Mouse (Mus musculus) urinary bladder, postnatal 4 days (tissue): Measurements from ENCODE around the gene Cldn16.
"Not testable (repeated sequence)": the region's sequence is repeated elsewhere in the genome, so short reads cannot be mapped to it uniquely, and the experiment has no call there.

ENCODE experiments used
- DNase-seq, 2 experiments: peaks; one replicate each; pipeline ENCODE4 v3.0.0; 2021 to 2022; ENCODE audit warnings: low spot score in 2 of 2

Gene Cldn16

DNA sequence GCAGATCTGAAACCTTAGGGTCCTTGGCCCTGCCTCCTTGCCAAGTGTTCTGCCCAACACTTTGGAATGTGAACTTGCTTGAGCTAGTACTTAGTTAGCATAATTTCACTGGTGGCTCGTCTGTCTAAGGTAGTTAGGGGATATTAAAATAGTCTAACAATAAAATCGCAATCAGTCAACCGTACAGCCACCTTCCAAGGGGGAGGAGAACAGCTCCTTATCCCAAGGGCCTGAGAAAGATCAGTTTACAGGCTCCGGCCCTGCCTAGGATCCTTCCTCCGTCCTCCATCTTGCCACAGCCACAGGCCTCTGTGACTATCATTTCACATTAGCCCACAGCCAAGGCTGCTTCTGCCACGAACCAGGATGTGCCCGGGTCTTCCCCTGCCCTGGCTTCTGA, at the start of gene Cldn16:
Gene Cldn16, plus strand, starts transcription at position 301 of the 400 bp plus-strand sequence.
- DNase-seq = no peak

- no peak for DNase-seq
These were observed 44.3 kb upstream of the Cldn16 start for GRCm38 (mm10) chr16:26418616-26419015.

- no peak for DNase-seq
These were observed 40.9 kb upstream of the Cldn16 start for GRCm38 (mm10) chr16:26422078-26422477.

DNA sequence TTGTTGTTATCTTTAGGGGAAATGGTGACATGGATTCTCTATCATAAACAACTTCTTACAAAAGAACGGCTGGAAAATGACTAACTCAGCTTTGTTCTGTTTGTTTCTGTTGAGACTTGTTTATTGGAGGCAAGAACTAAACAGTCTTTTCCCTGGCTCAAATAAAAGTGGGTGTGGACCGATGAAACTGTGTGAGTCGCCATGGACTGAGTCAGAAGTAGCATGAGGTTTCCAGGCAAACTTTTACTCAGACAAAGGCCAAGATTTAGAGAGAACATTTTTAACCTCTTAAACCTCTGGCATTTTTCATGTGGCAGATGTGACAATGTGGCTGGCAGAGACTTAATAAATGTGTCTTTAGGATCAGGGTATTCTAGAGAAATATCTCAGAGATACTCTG, 32.7 kb upstream of the Cldn16 start:
- DNase-seq = no peak

DNA sequence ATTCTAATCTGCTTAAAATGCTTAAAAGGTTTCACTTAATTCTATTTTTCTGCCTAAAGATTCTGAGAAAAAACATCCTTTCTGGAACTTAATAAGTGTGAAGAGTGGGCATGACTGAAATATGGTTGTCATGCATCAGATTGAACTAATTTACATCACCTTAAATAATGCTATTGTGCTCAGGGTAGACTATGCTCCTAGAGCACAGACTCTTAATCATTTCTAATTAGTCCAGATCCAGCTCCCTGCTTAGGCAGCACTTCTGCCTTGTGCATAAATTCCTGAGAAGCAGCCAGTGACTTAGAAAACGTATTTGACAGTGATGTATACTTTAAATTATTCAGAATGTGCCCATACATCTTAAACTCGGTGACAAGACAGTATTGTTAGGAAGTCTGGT, 29.4 kb upstream of the Cldn16 start:
- no peak for DNase-seq

DNA sequence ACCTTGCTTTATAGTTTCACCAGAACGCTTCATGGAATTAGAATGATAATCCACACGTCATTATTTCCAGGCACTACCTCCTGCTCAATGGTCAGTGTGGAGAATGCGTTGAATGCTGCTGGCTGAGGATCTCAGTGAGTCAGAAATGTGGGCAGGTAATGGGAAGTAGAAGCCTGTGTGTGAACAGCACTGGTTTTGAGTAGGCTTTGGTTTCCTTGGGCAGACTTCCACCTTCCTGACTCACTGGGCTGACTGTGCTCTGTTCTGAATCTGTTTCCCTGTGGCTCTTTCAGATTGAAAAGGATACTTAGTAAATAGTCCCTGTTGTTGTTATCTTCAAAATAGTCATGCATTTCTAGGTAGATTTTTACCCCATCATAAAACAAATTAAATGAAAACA, 22.9 kb upstream of the Cldn16 start:
- no peak for DNase-seq

DNA sequence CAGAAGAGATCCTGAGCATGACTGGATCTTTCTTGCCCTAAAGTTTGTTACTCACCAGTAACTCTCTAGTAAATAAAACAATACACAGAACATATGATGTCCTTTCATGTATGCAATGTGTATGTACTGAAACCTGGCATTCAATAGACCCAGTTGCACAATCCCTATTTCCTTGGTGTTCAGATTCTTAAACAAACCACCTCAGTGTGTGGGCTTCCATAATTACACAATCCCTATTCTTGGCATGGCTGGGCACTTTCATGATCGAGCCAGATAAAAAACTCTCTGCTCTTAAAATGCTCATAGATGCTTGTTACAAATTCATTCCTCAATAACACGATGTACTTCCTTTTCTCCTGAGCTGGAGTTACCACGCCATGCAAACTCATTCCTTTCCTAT, 21.8 kb upstream of the Cldn16 start:
- no peak for DNase-seq

DNA sequence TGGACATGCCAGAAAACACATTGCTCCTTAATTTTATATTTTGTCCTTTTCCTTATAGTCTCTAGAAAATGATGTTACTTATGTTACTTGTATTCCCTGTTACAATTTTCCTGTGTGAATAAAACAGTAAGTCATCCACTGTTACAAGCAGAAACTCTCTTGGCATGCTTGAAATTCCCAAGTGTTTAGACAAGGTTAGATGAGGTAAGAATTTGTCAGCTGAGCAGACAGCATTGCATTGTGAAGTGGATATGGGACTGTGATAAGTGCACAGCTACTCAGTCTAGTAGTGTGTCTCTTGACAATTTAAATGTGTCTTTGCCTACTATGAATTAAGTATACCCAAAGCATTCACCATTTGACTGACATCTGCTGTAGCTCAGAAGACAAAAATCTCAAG, 18.1 kb upstream of the Cldn16 start:
- DNase-seq = no peak

DNA sequence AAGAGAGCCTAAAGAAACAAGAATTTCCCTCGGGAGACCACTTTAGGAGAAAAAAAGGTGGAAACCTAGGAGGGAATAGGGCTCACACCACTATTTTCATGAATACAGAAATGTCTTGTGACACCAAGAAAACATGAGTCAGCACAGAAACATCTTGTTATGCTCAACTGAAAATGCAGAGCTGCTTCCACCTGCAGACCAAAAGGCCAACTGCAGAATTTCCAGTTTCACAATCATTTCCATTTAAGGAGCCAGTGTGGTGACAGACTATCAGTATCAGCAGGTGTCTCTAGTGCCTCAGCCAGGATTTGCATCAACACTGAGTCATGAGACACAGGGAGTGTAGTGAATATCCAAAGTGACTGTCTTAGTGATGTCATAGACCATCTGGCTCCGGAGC, 15.3 kb upstream of the Cldn16 start:
- DNase-seq = no peak

- DNase-seq = no peak
These were observed 8.8 kb upstream of the Cldn16 start for GRCm38 (mm10) chr16:26454163-26454562.

- DNase-seq = no peak
These were observed 6.8 kb upstream of the Cldn16 start for GRCm38 (mm10) chr16:26456182-26456581.

DNA sequence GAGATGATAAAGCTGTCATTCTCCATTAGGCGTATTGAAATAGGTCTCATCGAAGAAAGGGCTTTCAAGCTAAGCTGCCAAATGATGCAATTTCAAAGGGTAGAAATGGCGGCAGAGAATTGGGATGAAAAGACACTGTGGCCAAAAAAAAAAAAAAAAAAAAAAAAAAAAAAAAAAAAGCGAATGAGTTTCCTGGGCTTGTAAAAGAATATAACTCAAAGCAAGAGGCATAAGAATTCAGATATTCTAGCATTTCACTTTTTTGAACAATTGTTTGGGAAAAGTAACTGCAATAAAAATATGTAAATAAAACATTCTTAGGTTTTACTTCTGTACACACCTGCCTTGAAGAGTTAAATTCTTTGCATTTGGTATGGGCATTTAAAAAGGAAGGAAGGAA, 3.6 kb downstream of the Cldn16 start:
- DNase-seq = no peak

GRCm38 (mm10) chr16:26471254-26471653, 8.3 kb downstream of the Cldn16 start:
- no peak for DNase-seq

- no peak for DNase-seq
These were observed 32.8 kb downstream of the Cldn16 start for GRCm38 (mm10) chr16:26495721-26496120.

DNA sequence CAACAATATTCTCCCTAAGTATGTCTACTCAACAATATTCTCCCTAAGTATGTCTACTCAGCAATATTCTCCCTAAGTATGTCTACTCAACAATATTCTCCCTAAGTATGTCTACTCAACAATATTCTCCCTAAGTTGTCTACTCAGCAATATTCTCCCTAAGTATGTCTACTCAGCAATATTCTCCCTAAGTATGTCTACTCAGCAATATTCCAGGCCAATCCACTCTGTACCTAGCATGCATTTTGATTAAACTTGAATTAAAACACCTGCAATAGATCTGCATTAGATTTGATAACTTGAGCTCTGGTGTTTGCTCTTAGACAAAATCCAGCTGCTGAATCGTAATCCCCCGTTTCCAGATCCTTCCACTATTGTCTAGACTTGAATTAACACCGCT, 36.8 kb downstream of the Cldn16 start:
- not testable (repeated sequence) for DNase-seq

DNA sequence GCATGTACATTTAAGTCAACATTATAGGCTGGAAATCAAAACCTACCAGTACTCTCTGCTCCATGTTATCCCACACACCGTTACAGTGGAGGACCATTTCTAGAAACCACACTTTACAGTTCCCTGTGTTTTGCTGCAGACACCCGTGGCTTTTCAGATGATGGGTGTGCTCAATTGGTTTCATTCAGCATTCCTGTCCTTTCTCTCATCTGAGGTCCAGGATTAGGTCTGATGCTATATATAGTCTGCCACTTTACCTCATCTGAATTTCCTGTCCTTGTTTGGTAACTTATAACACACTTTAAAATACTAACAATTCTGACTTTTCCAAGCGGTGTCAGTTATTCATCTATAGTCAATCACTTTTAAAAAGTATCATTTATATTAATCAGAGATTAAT, 37.8 kb downstream of the Cldn16 start:
- DNase-seq = no peak

DNA sequence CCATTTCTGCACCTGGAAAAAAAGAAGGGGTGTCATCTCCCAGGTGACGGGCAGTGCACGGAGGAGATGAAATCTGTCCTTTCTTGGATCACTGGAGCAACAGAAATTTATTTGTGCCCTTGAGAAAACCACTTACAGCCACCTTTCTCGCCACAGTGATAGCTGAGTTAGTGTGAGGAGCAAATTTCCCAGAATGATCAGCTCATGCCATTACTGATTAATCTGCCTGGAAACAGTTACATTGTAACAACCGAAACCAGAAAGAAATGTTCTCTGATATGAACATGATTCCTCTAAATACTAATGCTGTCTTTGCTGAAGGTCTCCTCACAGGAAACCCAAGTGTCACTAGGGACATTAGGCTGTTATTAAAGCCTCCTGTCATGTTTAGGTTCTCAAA, 42.0 kb downstream of the Cldn16 start:
- no peak for DNase-seq

DNA sequence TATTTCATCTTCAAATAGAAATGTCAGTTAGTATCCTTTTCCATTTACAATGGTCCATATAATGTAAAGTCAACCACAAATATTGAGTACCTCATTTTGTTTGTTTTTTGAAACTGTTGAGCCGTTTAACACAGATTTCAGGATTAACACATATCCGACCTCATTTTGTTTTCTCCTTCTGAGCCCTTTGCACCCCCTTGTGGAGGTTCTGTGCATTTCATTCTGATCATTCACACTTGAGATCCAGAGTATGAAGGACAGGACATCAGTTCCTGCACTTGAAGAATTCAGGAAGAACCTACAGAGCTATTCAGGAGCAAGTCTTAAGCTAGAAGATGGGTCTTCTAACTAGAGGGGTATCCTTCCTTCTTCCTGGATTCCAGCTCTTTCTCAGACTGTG, 56.7 kb downstream of the Cldn16 start:
- DNase-seq = no peak

DNA sequence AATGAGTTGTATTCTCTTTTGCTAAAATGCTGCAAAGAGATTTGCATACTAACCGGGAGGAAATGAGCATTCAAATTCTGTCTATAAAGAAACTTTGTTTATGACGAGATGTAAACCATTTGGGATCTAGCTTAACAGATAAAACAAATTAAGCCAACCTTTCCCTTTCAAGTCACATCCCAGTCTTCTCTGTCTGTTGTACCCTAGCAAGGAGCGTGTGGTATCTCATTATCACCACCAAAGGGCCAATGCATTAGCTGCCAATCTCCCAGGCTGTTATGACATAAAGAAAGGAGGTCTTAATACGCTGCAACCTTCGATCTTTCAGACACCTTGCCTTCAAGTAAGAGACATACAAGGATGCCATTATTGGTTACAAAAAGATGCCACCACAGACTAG, 62.9 kb downstream of the Cldn16 start:
- no peak for DNase-seq

DNA sequence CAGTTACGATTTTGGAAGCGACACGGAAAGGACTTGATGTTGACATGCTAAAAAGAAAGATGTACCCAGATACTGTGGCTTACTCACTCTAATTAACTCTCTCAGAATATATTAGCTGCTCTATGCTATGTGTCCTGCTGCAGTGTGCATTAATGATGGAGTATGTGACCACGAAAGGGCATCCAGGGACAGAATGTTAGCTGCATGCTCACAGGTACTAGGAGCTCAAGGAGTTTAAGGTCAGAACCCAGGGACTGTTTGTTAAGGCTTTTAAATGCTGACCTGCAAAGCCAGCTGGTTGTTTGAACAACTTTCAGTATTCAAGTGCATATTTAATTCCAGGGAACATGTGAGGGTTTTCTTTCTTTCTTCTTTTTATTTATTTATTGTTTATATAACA, 63.7 kb downstream of the Cldn16 start, which contains the start of gene Tmem207:
Gene Tmem207, minus strand, starts transcription at position 101 of the 400 bp plus-strand sequence.
- DNase-seq = no peak

DNA sequence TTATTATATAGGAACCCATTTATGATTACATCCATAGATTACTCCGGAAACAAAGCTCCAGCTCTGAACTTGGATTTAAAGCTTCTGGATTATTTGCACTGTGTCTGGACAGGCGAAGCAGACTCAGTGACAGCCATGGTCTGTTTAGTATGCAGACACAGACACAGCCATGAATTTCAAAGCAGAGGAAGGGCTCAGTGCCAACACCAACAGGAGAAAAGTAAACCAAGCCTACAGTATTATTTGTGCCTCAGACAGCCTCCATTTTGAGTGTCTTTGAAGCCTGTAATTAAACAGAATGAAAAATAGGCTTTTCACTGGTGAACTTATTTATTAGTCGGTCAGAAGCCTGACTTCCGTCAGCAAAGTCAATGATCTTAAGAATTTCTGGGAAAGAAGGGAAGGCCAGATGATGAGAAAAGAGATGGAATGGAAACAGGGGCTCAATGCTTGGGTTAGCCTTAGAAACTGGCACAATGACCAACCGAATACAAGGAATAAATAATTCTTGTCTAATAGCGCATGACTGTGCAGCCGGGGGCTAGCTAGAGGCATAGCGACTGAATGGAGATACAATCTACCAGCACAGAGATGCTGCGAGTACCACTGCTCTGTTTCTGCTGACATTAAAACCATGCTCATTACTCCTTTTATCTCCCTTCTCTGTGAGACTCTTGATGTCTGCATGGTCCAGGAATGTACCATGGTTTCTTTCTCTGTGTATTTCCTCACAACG, 65.2 kb downstream of the Cldn16 start:
- DNase-seq = no peak

DNA sequence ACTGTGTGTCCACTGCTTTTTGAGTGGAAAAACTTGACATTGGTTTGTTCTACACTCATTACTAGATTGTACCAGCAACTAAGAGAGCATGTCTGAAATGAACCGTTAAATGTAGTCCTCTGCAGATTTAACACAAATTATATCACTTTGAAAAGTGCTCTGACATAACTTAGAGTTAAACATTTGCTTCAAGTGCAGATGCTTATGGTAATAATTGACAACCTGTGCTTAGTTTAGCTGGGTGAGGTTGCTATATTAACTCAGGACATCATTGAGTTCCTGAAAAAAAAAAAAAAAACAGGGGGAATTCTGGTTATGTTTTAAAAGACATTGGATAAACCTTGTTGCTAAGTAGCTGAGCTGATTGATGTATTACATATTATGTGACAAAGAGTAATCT, 67.5 kb downstream of the Cldn16 start:
- no peak for DNase-seq

DNA sequence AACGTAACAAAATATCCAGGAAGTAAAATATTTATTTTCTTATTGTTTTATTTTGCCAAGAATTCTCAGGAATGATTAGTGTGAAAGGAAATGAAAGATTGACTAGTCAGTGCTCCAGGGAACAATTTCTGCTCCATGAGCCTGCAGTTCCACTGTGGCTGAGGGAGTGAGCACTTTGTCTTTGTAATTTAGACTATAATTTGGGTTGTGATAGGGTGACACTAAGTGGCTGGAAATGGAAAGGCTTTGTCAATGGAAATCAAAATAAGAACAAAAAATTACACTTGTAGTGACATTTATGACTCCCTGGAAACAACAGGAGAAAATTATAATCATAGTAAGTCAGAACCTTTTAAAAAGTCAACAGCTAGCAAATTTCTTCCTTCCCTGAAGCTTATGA, 69.4 kb downstream of the Cldn16 start:
- no peak for DNase-seq
